Mouse (Mus musculus) 3134 (cell line): ENCODE measurements around the gene Ccdc172.

Source experiments
- DNase-seq: peaks from one replicate; pipeline ENCODE4 v3.0.0-alpha.2; 2011; ENCODE audit warnings: low spot score; ENCODE audit not compliant: insufficient read length; ENCODE audit errors: extremely low read depth

Ccdc172 gene

DNA sequence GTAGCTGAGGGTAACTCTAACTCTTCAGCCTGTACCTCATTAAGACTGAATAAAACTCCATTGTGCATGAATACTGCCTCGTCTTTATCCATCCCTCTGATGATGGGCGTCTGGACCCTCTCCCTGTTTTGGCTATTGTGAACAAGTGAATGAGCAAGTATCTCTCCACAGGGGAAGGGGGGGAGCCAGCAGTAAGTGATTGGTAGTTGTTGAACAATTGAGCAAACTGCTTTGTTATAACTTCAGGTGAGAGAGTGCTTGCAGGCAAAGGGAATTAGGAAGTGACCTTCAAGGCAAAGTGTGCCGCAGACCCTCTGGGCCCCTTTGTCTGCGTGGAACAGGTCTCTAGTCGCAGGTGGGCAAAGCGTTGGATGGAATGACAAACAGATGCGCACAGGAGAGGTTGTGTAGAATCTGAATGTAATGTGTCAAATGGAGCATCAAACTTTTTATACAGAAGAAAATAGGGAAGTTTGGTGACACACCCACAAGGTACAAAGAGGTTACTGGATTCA lies 50.6 kb downstream of the Ccdc172 start:
- no peak for DNase-seq

DNA sequence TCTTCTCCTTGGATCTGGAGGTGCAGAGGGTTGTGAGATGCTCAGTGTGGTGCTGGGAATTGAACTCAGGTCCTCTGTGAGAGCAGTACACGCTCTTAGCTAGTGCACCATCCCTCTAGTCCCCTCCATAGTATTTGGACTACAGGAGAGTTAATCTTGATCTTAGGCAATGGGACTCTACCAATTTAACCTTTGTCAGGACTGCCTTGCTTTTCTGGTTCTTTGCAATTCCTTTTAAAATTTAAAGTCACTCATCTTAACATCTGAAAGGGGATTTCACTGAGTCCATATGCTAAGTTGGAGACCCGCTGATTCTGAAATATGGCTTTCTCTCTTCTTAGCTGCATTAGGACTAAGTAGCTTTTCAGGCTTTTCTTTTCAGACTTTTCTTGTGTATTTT lies 59.8 kb downstream of the Ccdc172 start:
- DNase-seq, result no peak

DNA sequence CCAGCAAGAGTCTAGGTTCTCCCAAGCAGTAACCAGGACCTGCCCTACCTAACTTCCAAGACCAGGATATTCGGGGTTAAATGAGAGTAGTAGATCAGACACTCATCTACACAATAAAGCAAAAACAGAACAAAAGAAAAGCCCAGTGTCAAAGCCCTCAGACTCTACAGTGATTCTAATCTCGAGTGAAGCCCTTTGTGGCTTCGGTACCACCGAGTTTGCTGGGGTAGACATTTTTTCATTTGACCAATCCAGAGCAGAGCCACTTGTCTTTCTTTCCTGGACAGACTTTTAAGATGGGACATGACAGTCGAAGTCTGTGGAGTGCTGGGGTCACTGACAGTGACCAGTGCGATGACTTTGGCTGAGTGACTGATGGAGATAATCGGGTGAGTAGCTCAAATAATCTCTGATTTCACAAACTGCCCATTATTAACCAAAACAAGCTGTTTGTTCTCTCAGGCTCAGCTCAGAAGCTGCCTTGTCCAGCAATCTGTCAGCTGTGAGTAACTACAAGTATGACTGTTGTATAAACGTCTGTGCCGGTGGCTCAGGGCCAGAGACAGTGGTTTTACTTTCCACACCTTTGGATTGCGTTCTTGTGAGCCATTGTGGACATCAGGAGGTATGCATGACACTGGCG lies 60.8 kb downstream of the Ccdc172 start:
- DNase-seq, result no peak

DNA sequence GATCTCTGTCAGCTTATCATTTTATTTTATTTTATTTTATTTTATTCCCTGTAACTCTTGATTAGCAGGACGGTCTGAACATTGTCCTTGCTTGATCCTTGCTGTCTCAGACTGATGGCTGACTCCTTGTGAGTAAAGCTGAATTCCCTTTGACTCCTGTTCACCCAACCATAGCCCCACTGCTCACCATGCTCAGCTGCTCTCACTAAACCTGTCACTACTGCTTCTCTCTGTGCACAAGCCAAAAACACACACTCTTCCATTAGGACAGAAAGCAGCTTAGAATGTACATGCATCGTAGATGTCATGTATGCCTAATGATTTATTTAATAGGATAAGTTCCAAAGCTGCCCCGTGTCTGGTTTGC lies 61.3 kb downstream of the Ccdc172 start:
- no peak for DNase-seq

DNA sequence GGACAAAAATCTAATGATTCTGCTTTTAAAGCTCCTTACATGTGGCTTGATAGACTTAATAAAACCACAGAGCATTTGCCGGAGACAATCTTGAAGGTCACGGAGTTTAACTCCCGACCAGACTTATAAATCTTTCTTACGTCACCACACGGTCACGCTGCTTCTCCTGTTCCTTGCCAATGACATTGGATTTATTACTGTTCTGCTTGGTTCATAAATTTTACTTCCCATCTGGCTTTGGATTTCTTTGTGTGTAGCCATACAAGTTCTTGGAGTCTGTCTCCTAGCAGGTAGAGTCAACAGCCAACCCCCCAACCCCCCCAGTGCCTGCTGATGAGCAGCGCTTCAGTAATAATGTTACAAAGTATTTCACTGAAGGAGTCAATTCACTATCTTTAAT lies 70.2 kb downstream of the Ccdc172 start:
- no peak for DNase-seq

DNA sequence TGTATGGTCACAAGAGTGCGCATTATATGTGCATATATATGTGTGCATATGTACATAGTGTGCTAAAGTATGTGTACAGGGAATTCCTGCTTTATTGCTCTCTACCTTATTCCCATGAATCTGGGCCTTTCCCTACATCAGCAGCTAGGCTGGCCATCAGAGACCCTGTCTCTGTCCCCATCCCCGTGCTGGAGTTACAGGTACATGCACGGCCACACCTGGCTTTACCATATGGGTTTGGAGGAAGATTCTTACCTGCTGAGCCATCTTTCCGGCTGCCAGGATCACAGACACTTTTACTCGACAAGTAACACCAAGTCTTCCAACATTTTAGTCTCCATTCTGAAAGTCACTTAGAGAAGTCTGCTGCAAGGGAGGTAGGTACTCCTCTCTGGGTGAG lies 71.2 kb downstream of the Ccdc172 start:
- no peak for DNase-seq

DNA sequence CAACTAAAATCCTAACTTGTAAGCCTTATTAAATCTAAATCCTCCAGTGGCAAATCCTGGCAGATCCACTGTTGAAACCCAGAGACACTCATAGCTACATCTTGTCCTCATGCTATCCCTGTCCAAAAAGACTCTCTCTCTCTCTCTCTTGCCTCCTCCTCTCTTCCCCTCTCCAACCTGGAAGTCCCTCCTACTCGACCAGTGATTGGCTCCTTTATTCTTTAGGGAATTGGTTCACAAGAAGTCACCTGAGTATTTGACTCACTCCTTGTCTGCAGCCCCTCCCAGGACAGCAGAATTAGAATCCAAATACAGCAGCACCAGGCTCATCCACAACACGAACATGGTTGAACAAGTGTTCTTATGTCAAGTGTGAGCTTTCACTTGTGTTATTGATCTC lies 74.3 kb downstream of the Ccdc172 start:
- no peak for DNase-seq

DNA sequence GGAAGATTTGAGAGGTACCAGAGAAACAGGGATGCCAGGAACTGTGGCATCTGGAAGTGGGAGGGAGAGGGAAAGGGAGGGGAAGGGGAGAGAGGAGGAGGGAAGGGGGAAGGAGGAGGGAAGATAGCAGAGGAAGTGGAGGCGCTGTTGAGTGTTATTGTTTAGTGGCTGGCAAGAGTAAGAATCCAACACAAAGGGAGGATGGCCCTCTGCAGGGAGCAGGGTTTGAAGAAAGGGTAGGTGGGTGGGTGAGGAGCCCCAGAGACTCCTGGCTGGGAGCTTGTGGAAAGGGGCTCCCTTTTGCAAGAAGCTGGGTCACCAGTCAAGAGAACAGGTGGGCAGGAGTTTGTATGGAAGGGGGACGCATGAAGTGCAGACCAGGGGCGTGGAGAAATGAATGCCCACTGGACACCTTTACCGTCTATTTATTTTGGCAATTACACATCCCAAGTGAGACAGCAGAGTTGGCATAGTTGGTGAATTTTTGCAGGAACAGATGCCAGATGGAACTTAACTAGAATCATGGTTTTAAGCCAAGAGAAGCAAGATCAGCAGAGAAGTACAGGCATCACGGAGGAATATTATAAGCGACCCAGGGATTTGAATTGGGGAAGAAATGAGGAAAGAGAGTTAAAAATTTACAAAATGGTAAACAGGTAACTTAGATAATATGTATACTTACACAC lies 78.6 kb downstream of the Ccdc172 start:
- DNase-seq, result no peak

DNA sequence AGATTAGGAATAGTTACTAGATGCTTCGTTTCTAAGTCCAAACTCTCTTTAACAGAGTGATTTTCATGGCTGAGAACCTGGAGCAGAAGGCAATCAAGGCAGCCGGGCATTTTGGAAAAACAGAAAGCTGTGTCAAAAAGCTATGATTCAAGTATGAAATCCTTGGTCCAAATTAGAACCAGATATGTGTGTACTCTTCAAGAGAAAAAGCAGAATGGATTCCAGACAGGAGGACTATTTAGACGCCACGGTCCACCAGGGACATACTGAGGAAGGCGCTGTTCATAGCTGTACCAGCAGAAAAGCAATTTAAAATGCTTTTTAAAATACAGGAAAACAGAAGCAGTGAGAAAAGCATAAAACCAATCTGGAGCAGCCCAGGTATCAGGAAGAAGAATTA lies 88.6 kb downstream of the Ccdc172 start:
- no peak for DNase-seq
